Comparison of ENCODE assay signal across 13 mouse cellular contexts in genomic region chr17:89933950-89934349, GRCm38 (mm10).
"Had no signal": no experiment of that assay in that cellular context is flagged by ENCODE, and none has a peak within 500 bp of the region (broad histone marks: within the 10 kb centered on the region; RNA-seq: fewer than 3 reads in every experiment).

No protein-coding gene starts in this region.

- H3K9me3 ChIP-seq: limb, embryonic 13.5 days; midbrain, embryonic 15.5 days; neural tube, embryonic 12.5 days had no signal

- H3K4me2 ChIP-seq: limb, embryonic 13.5 days; midbrain, embryonic 15.5 days; neural tube, embryonic 12.5 days had no signal

- DNase-seq: kidney, postnatal 4 days; left cerebral cortex, postnatal 4 days; lung, adult 18-20 months; right cerebral cortex, adult 18-20 months; right cerebral cortex, postnatal 25 days; thymus, adult 18-20 months; thymus, postnatal 14 days had no signal

- H3K4me1 ChIP-seq: limb, embryonic 13.5 days; midbrain, embryonic 15.5 days; neural tube, embryonic 12.5 days had no signal

- H3K27me3 ChIP-seq: limb, embryonic 13.5 days; midbrain, embryonic 15.5 days; neural tube, embryonic 12.5 days had no signal

- H3K36me3 ChIP-seq: limb, embryonic 13.5 days; midbrain, embryonic 15.5 days; neural tube, embryonic 12.5 days had no signal

- H3K4me3 ChIP-seq: layer of hippocampus, adult 2 months; limb, embryonic 13.5 days; midbrain, embryonic 15.5 days; neural tube, embryonic 12.5 days had no signal

- ATAC-seq: midbrain, embryonic 15.5 days had no signal

- H3K9ac ChIP-seq: limb, embryonic 13.5 days; liver, embryonic 14.5 days; midbrain, embryonic 15.5 days; neural tube, embryonic 12.5 days had no signal

- H3K27ac ChIP-seq: kidney, postnatal 0 days; layer of hippocampus, adult 2 months; limb, embryonic 13.5 days; liver, embryonic 14.5 days; midbrain, embryonic 15.5 days; neural tube, embryonic 12.5 days had no signal
